Comparison of ENCODE assay signal across 21 mouse cellular contexts in genomic region chr13:18957028-18957427, GRCm38 (mm10). TPM values are rescaled to one million over a fixed set of nuclear protein-coding genes. Genes with fewer than 3 reads are reported as not detected.
DNase-seq lines count a peak whose midpoint lies in the region; TF ChIP-seq lines count a peak whose summit lies in the region.
"Had no signal": no experiment of that assay in that cellular context is flagged by ENCODE, and none has a peak within 500 bp of the region (broad histone marks: within the 10 kb centered on the region; RNA-seq: fewer than 3 reads in every experiment).

No protein-coding gene starts in this region.

- peak overlapping the region; percentile 54; the same call in 1 of the 2 replicates for H3K27ac ChIP-seq in layer of hippocampus, adult 2 months
- H3K27ac ChIP-seq: embryonic facial prominence, embryonic 13.5 days; embryonic facial prominence, embryonic 15.5 days; forebrain, embryonic 10.5 days; forebrain, embryonic 12.5 days had no signal

- peak; percentile 19 for DNase-seq in cerebellum, adult 9-10 months
- no peak for DNase-seq in cerebellum, adult 11-12 months
- DNase-seq in layer of hippocampus, adult 2 months (ENCODE audit: low spot score in 2 of 2): no peak
- no peak for DNase-seq in layer of hippocampus, adult 11-12 months (ENCODE audit: low spot score)
- DNase-seq in brain, adult 2 months (ENCODE audit: low read depth, low spot score): peak; percentile 38
- no peak for DNase-seq in urinary bladder, postnatal 25 days (ENCODE audit: low spot score)
- DNase-seq: adrenal gland, adult 8-10 months; adrenal gland, postnatal 14 days; adrenal gland, postnatal 36 days; B cell, adult 2 months; cerebellum, adult 11 months; cerebellum, adult 9-11 months; cerebellum, postnatal 14 days; embryo, embryonic 11 days had no signal

- no peak overlapping the region for H3K4me3 ChIP-seq in layer of hippocampus, adult 2 months
- H3K4me3 ChIP-seq: embryonic facial prominence, embryonic 13.5 days; embryonic facial prominence, embryonic 15.5 days; erythroblast, embryonic 14.5 days; forebrain, embryonic 10.5 days; forebrain, embryonic 12.5 days had no signal

- no peak for TF ChIP-seq CTCF in layer of hippocampus, adult 2 months (conservative IDR thresholded peaks at IDR 0.05)

RNA-seq across cellular contexts. Expression of gene Amph, which starts 9.0 kb away (rescaled TPM):
- 100 to 1,000 TPM; 231 to 253 TPM for total RNA-seq in layer of hippocampus, adult 2 months (2021)
- total RNA-seq: CH12.LX; common myeloid progenitor, adult 5-6 weeks had no signal

Comparison
In these comparisons a context has a peak if more than half of its experiments do, and no peak if none do; other contexts are left out.
1. DNase-seq: peak in cerebellum, adult 9-10 months (single experiment) and brain, adult 2 months (single experiment); none in cerebellum, adult 11-12 months (single experiment), layer of hippocampus, adult 2 months (0 of 2), layer of hippocampus, adult 11-12 months (single experiment) and urinary bladder, postnatal 25 days (single experiment).